Mouse (Mus musculus): ENCODE measurements around the gene Ppm1m. TPM values are rescaled to one million over a fixed set of nuclear protein-coding genes. Genes with fewer than 3 reads are reported as not detected.

The Ppm1m gene
- polyA plus RNA-seq, 1 experiment, result 0.45 TPM

- TF ChIP-seq GATA1 (IDR thresholded peaks at IDR 0.05; ENCODE audit: low read length) (no peak), TAL1 (IDR thresholded peaks at IDR 0.05; ENCODE audit: low read length) (no peak)
- Histone ChIP-seq H3K9me3 (ENCODE audit: control insufficient read depth, low read length) (no peaks in the 10 kb centered on the region), H3K4me3 (replicated peaks) (no peak overlapping the region), H3K36me3 (ENCODE audit: control insufficient read depth) (peaks cover 96% of the 10 kb centered on the region), H3K27me3 (ENCODE audit: control insufficient read depth) (no peaks in the 10 kb centered on the region), H3K4me1 (ENCODE audit: control insufficient read depth) (peaks cover 6% of the 10 kb centered on the region)
Measured at GRCm38 (mm10) chr9:106179964-106180363, 19.6 kb downstream of the Ppm1m start.

- H3K4me1 ChIP-seq (ENCODE audit: control insufficient read depth), result peaks cover 9% of the 10 kb centered on the region
- H3K27me3 ChIP-seq (ENCODE audit: control insufficient read depth), result no peaks in the 10 kb centered on the region
- H3K4me3 ChIP-seq (replicated peaks), result no peak overlapping the region
- no peak for TF ChIP-seq TAL1 (IDR thresholded peaks at IDR 0.05; ENCODE audit: low read length)
- no peak for TF ChIP-seq GATA1 (IDR thresholded peaks at IDR 0.05; ENCODE audit: low read length)
- peaks cover 95% of the 10 kb centered on the region for H3K36me3 ChIP-seq (ENCODE audit: control insufficient read depth)
- no peaks in the 10 kb centered on the region for H3K9me3 ChIP-seq (ENCODE audit: control insufficient read depth, low read length)
Measured at GRCm38 (mm10) chr9:106179454-106179853, 20.1 kb downstream of the Ppm1m start.

- Histone ChIP-seq H3K4me3 (replicated peaks) (no peak overlapping the region), H3K27me3 (ENCODE audit: control insufficient read depth) (no peaks in the 10 kb centered on the region), H3K4me1 (ENCODE audit: control insufficient read depth) (peaks cover 22% of the 10 kb centered on the region), H3K9me3 (ENCODE audit: control insufficient read depth, low read length) (no peaks in the 10 kb centered on the region), H3K36me3 (ENCODE audit: control insufficient read depth) (peaks cover 90% of the 10 kb centered on the region)
- no peak for TF ChIP-seq TAL1 (IDR thresholded peaks at IDR 0.05; ENCODE audit: low read length)
- TF ChIP-seq GATA1 (IDR thresholded peaks at IDR 0.05; ENCODE audit: low read length), result no peak
Measured at GRCm38 (mm10) chr9:106177799-106178198, 21.7 kb downstream of the Ppm1m start.

- Histone ChIP-seq H3K4me3 (replicated peaks) (no peak overlapping the region), H3K4me1 (ENCODE audit: control insufficient read depth) (peaks cover 26% of the 10 kb centered on the region), H3K36me3 (ENCODE audit: control insufficient read depth) (peaks cover 79% of the 10 kb centered on the region), H3K27me3 (ENCODE audit: control insufficient read depth) (no peaks in the 10 kb centered on the region), H3K9me3 (ENCODE audit: control insufficient read depth, low read length) (no peaks in the 10 kb centered on the region)
- TF ChIP-seq TAL1 (IDR thresholded peaks at IDR 0.05; ENCODE audit: low read length), result no peak
- no peak for TF ChIP-seq GATA1 (IDR thresholded peaks at IDR 0.05; ENCODE audit: low read length)
Measured at GRCm38 (mm10) chr9:106176769-106177168, 22.8 kb downstream of the Ppm1m start.

GRCm38 (mm10) chr9:106175552-106176200 is 23.9 kb downstream of the Ppm1m start:
- Histone ChIP-seq H3K27me3 (ENCODE audit: control insufficient read depth) (no peaks in the 10 kb centered on the region), H3K9me3 (ENCODE audit: control insufficient read depth, low read length) (no peaks in the 10 kb centered on the region), H3K4me3 (replicated peaks) (no peak overlapping the region), H3K36me3 (ENCODE audit: control insufficient read depth) (peaks cover 68% of the 10 kb centered on the region), H3K4me1 (ENCODE audit: control insufficient read depth) (peaks cover 32% of the 10 kb centered on the region)
- TF ChIP-seq GATA1 (IDR thresholded peaks at IDR 0.05; ENCODE audit: low read length) (no peak), TAL1 (IDR thresholded peaks at IDR 0.05; ENCODE audit: low read length) (no peak)

- Histone ChIP-seq H3K4me3 (replicated peaks) (peak overlapping the region; percentile 95), H3K27me3 (ENCODE audit: control insufficient read depth) (no peaks in the 10 kb centered on the region), H3K4me1 (ENCODE audit: control insufficient read depth) (peaks cover 43% of the 10 kb centered on the region), H3K36me3 (ENCODE audit: control insufficient read depth) (peaks cover 45% of the 10 kb centered on the region), H3K9me3 (ENCODE audit: control insufficient read depth, low read length) (no peaks in the 10 kb centered on the region)
- TF ChIP-seq GATA1 (IDR thresholded peaks at IDR 0.05; ENCODE audit: low read length), result no peak
- TF ChIP-seq TAL1 (IDR thresholded peaks at IDR 0.05; ENCODE audit: low read length), result no peak
Measured at GRCm38 (mm10) chr9:106173363-106173762, 26.2 kb downstream of the Ppm1m start.

- H3K4me1 ChIP-seq (ENCODE audit: control insufficient read depth), result peaks cover 43% of the 10 kb centered on the region
- TF ChIP-seq GATA1 (IDR thresholded peaks at IDR 0.05; ENCODE audit: low read length) (no peak), TAL1 (IDR thresholded peaks at IDR 0.05; ENCODE audit: low read length) (no peak)
- H3K36me3 ChIP-seq (ENCODE audit: control insufficient read depth), result peaks cover 37% of the 10 kb centered on the region
- H3K4me3 ChIP-seq (replicated peaks), result peak overlapping the region; percentile 95
- no peaks in the 10 kb centered on the region for H3K9me3 ChIP-seq (ENCODE audit: control insufficient read depth, low read length)
- no peaks in the 10 kb centered on the region for H3K27me3 ChIP-seq (ENCODE audit: control insufficient read depth)
Measured at GRCm38 (mm10) chr9:106172527-106172926, 27.0 kb downstream of the Ppm1m start.

GRCm38 (mm10) chr9:106171346-106172158 is 28.0 kb downstream of the Ppm1m start:
- no peak for TF ChIP-seq GATA1 (IDR thresholded peaks at IDR 0.05; ENCODE audit: low read length)
- no peak for TF ChIP-seq TAL1 (IDR thresholded peaks at IDR 0.05; ENCODE audit: low read length)
- peak overlapping the region; percentile 95 for H3K4me3 ChIP-seq (replicated peaks)

GRCm38 (mm10) chr9:106170556-106171345 is 28.8 kb downstream of the Ppm1m start, which contains the start of gene Wdr82:
Wdr82 (plus strand) TSS chr9:106170928.
- Histone ChIP-seq H3K4me1 (ENCODE audit: control insufficient read depth) (peaks cover 42% of the 10 kb centered on the region), H3K27me3 (ENCODE audit: control insufficient read depth) (no peaks in the 10 kb centered on the region), H3K4me3 (replicated peaks) (peak within 1 kb of the TSS; percentile 95), H3K36me3 (ENCODE audit: control insufficient read depth) (peaks cover 19% of the 10 kb centered on the region), H3K9me3 (ENCODE audit: control insufficient read depth, low read length) (no peaks in the 10 kb centered on the region)
- TF ChIP-seq GATA1 (IDR thresholded peaks at IDR 0.05; ENCODE audit: low read length) (no peak), TAL1 (IDR thresholded peaks at IDR 0.05; ENCODE audit: low read length) (no peak)

More at GRCm38 (mm10) chr9:106171346-106172158, 28.0 kb downstream of the Ppm1m start:
- Histone ChIP-seq H3K36me3 (ENCODE audit: control insufficient read depth) (peaks cover 27% of the 10 kb centered on the region), H3K4me1 (ENCODE audit: control insufficient read depth) (peaks cover 43% of the 10 kb centered on the region), H3K27me3 (ENCODE audit: control insufficient read depth) (no peaks in the 10 kb centered on the region), H3K9me3 (ENCODE audit: control insufficient read depth, low read length) (no peaks in the 10 kb centered on the region)
